Mouse (Mus musculus): Measurements from ENCODE around the gene Ddx19a.

DNA sequence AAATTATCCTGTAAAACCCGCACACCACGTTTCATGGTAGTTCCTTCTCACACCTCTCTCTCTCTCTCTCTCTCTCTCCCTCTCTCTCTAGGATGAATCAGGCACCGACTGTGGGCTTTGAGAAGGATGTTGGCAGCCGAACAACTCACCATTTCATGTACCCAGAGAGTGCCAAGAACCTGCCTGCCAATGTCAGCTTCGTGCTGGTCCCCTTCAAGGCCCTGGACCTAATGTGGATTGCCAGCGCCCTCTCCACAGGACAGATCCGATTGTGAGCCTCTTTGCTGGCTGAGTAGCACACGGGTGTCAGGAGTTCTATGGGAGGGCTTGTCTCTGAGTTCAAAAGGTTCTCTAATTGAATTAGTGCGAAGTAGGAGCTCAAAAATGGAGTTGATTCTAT, 30.3 kb downstream of the Ddx19a start:
- TF ChIP-seq POLR2A (IDR thresholded peaks at IDR 0.05; ENCODE audit: borderline replicate concordance, extremely low read depth, insufficient read depth, insufficient read length, poor library complexity, severe bottlenecking) (no peak), CTCF (IDR thresholded peaks at IDR 0.05; ENCODE audit: borderline replicate concordance, extremely low read depth, insufficient read depth, insufficient read length) (no peak)
